13 mouse cellular contexts compared by ENCODE assay signal in the genomic region with DNA sequence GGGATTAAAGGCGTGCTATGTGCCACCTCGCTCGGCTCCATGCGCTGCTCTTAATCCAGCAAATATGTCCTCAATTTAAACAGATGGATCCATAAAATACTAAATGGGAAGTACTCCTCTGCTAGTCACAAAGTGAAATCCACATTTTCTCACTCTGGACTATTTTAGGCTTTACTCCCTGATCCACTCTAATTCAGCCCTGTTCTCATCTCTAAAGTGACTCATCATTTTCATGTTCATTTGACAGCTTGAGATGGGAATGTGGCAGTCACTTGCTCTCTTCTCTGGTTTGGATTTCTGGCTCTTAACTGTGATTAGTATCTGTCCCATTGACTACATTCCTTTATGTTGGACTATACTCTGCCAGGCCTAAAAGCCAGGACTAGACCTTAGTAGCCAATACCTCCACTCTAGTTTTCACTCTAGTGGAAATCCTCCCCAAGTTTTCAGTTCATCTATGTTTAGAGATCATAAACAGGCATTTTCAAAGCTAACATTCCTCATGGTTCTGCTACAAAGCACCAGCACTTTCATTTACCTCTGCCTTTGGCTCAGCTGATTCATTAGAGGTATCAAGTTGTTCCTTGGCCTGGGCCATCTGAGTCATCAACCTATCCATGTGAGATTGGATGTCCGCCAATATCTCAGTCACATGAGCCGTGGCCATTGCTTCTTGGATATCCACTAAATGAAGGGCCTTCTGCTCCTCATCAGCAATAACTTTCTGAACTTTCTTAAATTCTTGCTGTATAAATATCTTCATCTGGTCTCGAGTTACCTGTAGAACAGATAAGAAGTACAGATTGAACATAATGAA. TPM values are rescaled to one million over a fixed set of nuclear protein-coding genes. Genes with fewer than 3 reads are reported as not detected.
DNase-seq lines count a peak whose midpoint lies in the region; ATAC-seq lines count a peak whose summit lies in the region.
"Had no signal": no experiment of that assay in that cellular context is flagged by ENCODE, and none has a peak within 500 bp of the region (broad histone marks: within the 10 kb centered on the region; RNA-seq: fewer than 3 reads in every experiment).

No protein-coding gene starts in this region.

- peaks cover 14% of the 10 kb centered on the region for H3K36me3 ChIP-seq in neural tube, embryonic 15.5 days

- H3K27ac ChIP-seq in neural tube, embryonic 15.5 days (replicated peaks), result no peak overlapping the region
- H3K27ac ChIP-seq: forebrain, embryonic 15.5 days; heart, embryonic 13.5 days; limb, embryonic 12.5 days; macrophage had no signal

- H3K9me3 ChIP-seq in neural tube, embryonic 15.5 days (replicated peaks), result no peaks in the 10 kb centered on the region
- H3K9me3 ChIP-seq: forebrain, embryonic 15.5 days; heart, embryonic 13.5 days; limb, embryonic 12.5 days had no signal

- WGBS in neural tube, embryonic 15.5 days, result 93% methylated on average over 7 of the region's 7 CpGs

- H3K4me1 ChIP-seq in neural tube, embryonic 15.5 days, result peaks cover 3% of the 10 kb centered on the region; the same call in 1 of the 2 replicates
- H3K4me1 ChIP-seq: limb, embryonic 12.5 days had no signal

- no peaks in the 10 kb centered on the region for H3K27me3 ChIP-seq in neural tube, embryonic 15.5 days (replicated peaks)
- H3K27me3 ChIP-seq: forebrain, embryonic 15.5 days; heart, embryonic 13.5 days; limb, embryonic 12.5 days had no signal

- no peak overlapping the region for H3K4me3 ChIP-seq in neural tube, embryonic 15.5 days (replicated peaks)
- H3K4me3 ChIP-seq: forebrain, embryonic 15.5 days; heart, embryonic 13.5 days; limb, embryonic 12.5 days had no signal

- peak; percentile 93 for ATAC-seq in frontal cortex, adult (ENCODE audit: low TSS enrichment)
- no peak for ATAC-seq in neural tube, embryonic 15.5 days (ENCODE audit: low FRiP score)
- ATAC-seq: forebrain, embryonic 15.5 days; inflammation-experienced regulatory T-cells, adult 6 months had no signal

- no peak overlapping the region for H3K4me2 ChIP-seq in neural tube, embryonic 15.5 days
- H3K4me2 ChIP-seq: forebrain, embryonic 15.5 days; heart, embryonic 13.5 days; limb, embryonic 12.5 days had no signal

- H3K9ac ChIP-seq in neural tube, embryonic 15.5 days (replicated peaks), result no peak overlapping the region
- H3K9ac ChIP-seq: forebrain, embryonic 15.5 days; heart, embryonic 13.5 days; limb, embryonic 12.5 days had no signal

- no peak for DNase-seq in frontal cortex, adult 2 months (ENCODE audit: extremely low spot score in 1 of 2, low spot score in 1 of 2)
- DNase-seq in 3T3-L1 (ENCODE audit: low read depth, low spot score), result peak; percentile 87
- peak; percentile 51 to 61 for DNase-seq in adrenal gland, postnatal 36 days
- DNase-seq in fibroblast of lung, adult 2 months (ENCODE audit: low read depth), result peak; percentile 44
- no peak for DNase-seq in right cerebral cortex, postnatal 25 days
- no peak for DNase-seq in lung, postnatal 10 days

RNA-seq across cellular contexts. Expression of gene Trim44, which starts 50.5 kb away (rescaled TPM):
- polyA plus RNA-seq in frontal cortex, adult 2 months (2012; rRNA removed), result 143 and 157 TPM in 2 replicates
- total RNA-seq in adrenal gland, postnatal 36 days (2021), result 10 to 100 TPM; 65.2 to 66.6 TPM
- polyA plus RNA-seq in neural tube, embryonic 15.5 days (2015; fragmentation: Nextera tagmentation; extraction: Ambion mirVana), result 51.2 and 56.2 TPM in 2 replicates

Comparison
In these comparisons a context has a peak if more than half of its experiments do, and no peak if none do; other contexts are left out.
1. DNase-seq: peak in 3T3-L1 (single experiment), adrenal gland, postnatal 36 days (2 of 2) and fibroblast of lung, adult 2 months (single experiment); none in frontal cortex, adult 2 months (0 of 2), right cerebral cortex, postnatal 25 days (single experiment) and lung, postnatal 10 days (single experiment).